Comparison of ENCODE assay signal across 10 mouse cellular contexts in genomic region chr10:111636283-111636682, GRCm38 (mm10).
DNase-seq lines count a peak whose midpoint lies in the region; TF ChIP-seq lines count a peak whose summit lies in the region.
"Had no signal": no experiment of that assay in that cellular context is flagged by ENCODE, and none has a peak within 500 bp of the region (broad histone marks: within the 10 kb centered on the region; RNA-seq: fewer than 3 reads in every experiment).

No protein-coding gene starts in this region.

- no peaks in the 10 kb centered on the region; the same call in 1 of the 2 replicates for H3K27me3 ChIP-seq in ES-Bruce4 (ENCODE audit: control insufficient read depth, insufficient read depth, low read length, poor library complexity, severe bottlenecking)
- H3K27me3 ChIP-seq: hindbrain, embryonic 12.5 days had no signal

- DNase-seq in kidney, postnatal 10 days: peak; percentile 21
- no peak for DNase-seq in kidney, postnatal 4 days
- peak; percentile 64 for DNase-seq in induced T-regulatory cell, adult 2 months (ENCODE audit: low read depth)
- peak; percentile 18 to 39 for DNase-seq in thymus, adult 18-20 months
- no peak for DNase-seq in ovary, postnatal 14 days (ENCODE audit: low spot score)
- DNase-seq in heart, adult 9 months (ENCODE audit: low spot score in 2 of 2): no peak
- DNase-seq in adrenal gland, postnatal 10 days: no peak

- no peak for TF ChIP-seq POLR2A in ES-Bruce4 (IDR thresholded peaks at IDR 0.05; ENCODE audit: insufficient read depth, low read length)

- H3K27ac ChIP-seq in ES-Bruce4 (ENCODE audit: insufficient read depth, low read length): no peak overlapping the region
- H3K27ac ChIP-seq: embryonic facial prominence, embryonic 10.5 days; hindbrain, embryonic 12.5 days had no signal

- no peaks in the 10 kb centered on the region for H3K9me3 ChIP-seq in ES-Bruce4 (replicated peaks; ENCODE audit: control insufficient read depth, insufficient read depth, low read length, poor library complexity, severe bottlenecking)
- H3K9me3 ChIP-seq: embryonic facial prominence, embryonic 10.5 days; hindbrain, embryonic 12.5 days had no signal

- no peaks in the 10 kb centered on the region for H3K4me1 ChIP-seq in ES-Bruce4 (ENCODE audit: control insufficient read depth, insufficient read depth, low read length)
- H3K4me1 ChIP-seq: embryonic facial prominence, embryonic 10.5 days; hindbrain, embryonic 12.5 days had no signal

- TF ChIP-seq CTCF in ES-Bruce4 (IDR thresholded peaks at IDR 0.05; ENCODE audit: low read depth, low read length): peak; percentile 59

- TF ChIP-seq EP300 in ES-Bruce4 (IDR thresholded peaks at IDR 0.05; ENCODE audit: insufficient read depth, low read depth, low read length): no peak

- no peak overlapping the region for H3K9ac ChIP-seq in ES-Bruce4 (ENCODE audit: low read depth, poor library complexity, severe bottlenecking)
- H3K9ac ChIP-seq: hindbrain, embryonic 12.5 days had no signal

- H3K36me3 ChIP-seq in ES-Bruce4 (ENCODE audit: control insufficient read depth, insufficient read depth, low read length, poor library complexity, severe bottlenecking): no peaks in the 10 kb centered on the region
- H3K36me3 ChIP-seq: embryonic facial prominence, embryonic 10.5 days; hindbrain, embryonic 12.5 days had no signal

- H3K4me3 ChIP-seq in ES-Bruce4 (ENCODE audit: low read depth, low read length): no peak overlapping the region
- H3K4me3 ChIP-seq: embryonic facial prominence, embryonic 10.5 days; hindbrain, embryonic 12.5 days had no signal

Comparison
In these comparisons a context has a peak if more than half of its experiments do, and no peak if none do; other contexts are left out.
1. DNase-seq: peak in kidney, postnatal 10 days (single experiment), induced T-regulatory cell, adult 2 months (single experiment) and thymus, adult 18-20 months (2 of 2); none in kidney, postnatal 4 days (0 of 2), ovary, postnatal 14 days (single experiment), heart, adult 9 months (0 of 2) and adrenal gland, postnatal 10 days (single experiment).